Mouse (Mus musculus) layer of hippocampus, adult 11-12 months (tissue): Measurements from ENCODE around the gene Galns.

ENCODE experiments used
- DNase-seq: peaks from one replicate; pipeline ENCODE4 v3.0.0; 2022; ENCODE audit warnings: low spot score

Galns gene

GRCm38 (mm10) chr8:122611295-122612133, at the start of gene Galns, which contains the start of gene Trappc2l:
Galns (minus strand) TSS chr8:122611463.
Trappc2l (plus strand) TSS chr8:122611640.
- peak; percentile 97 for DNase-seq

- DNase-seq: no peak
These were observed 48.8 kb upstream of the Galns start for GRCm38 (mm10) chr8:122660022-122660421.

GRCm38 (mm10) chr8:122658807-122659160, 47.5 kb upstream of the Galns start:
- no peak for DNase-seq

GRCm38 (mm10) chr8:122658149-122658806, 47.0 kb upstream of the Galns start:
- DNase-seq: no peak

- no peak for DNase-seq
These were observed 45.1 kb upstream of the Galns start for GRCm38 (mm10) chr8:122656056-122656999.

- no peak for DNase-seq
These were observed 43.5 kb upstream of the Galns start for GRCm38 (mm10) chr8:122654768-122655167.

- no peak for DNase-seq
These were observed 41.4 kb upstream of the Galns start for GRCm38 (mm10) chr8:122652643-122653042.

- no peak for DNase-seq
These were observed 40.2 kb upstream of the Galns start for GRCm38 (mm10) chr8:122651326-122651921.

GRCm38 (mm10) chr8:122648192-122648970, 37.1 kb upstream of the Galns start:
- DNase-seq: no peak

- DNase-seq: no peak
These were observed 35.1 kb upstream of the Galns start for GRCm38 (mm10) chr8:122646337-122646736.

GRCm38 (mm10) chr8:122644175-122644954, 33.1 kb upstream of the Galns start:
- no peak for DNase-seq

- peak; percentile 39 for DNase-seq
These were observed 30.8 kb upstream of the Galns start for GRCm38 (mm10) chr8:122642071-122642470.

GRCm38 (mm10) chr8:122641406-122641805, 30.1 kb upstream of the Galns start:
- DNase-seq: peak; percentile 75

GRCm38 (mm10) chr8:122640825-122641224, 29.6 kb upstream of the Galns start:
- no peak for DNase-seq

GRCm38 (mm10) chr8:122639521-122640248, 28.4 kb upstream of the Galns start:
- peak; percentile 40 for DNase-seq

- DNase-seq: no peak
These were observed 27.3 kb upstream of the Galns start for GRCm38 (mm10) chr8:122638601-122639000.

- no peak for DNase-seq
These were observed 26.0 kb upstream of the Galns start for GRCm38 (mm10) chr8:122637230-122637629.

GRCm38 (mm10) chr8:122636803-122637175, 25.5 kb upstream of the Galns start:
- DNase-seq: no peak
